Mouse (Mus musculus): ENCODE measurements around the gene Plau.

- TF ChIP-seq CTCF (IDR thresholded peaks at IDR 0.05) (no peak), EP300 (IDR thresholded peaks at IDR 0.05) (no peak)
These were observed 24.7 kb downstream of the Plau start for GRCm38 (mm10) chr14:20861152-20861551.
